Mouse (Mus musculus): ENCODE results near the gene Pygb.

The Pygb gene

GRCm38 (mm10) chr2:150786251-150787180, at the start of gene Pygb:
TSS of gene Pygb (plus strand) at chr2:150786735.
- peak; percentile 81 for DNase-seq (ENCODE audit: low read depth, low spot score)

- DNase-seq (ENCODE audit: low read depth, low spot score): no peak
Measured at GRCm38 (mm10) chr2:150737881-150738280, 48.7 kb upstream of the Pygb start.

GRCm38 (mm10) chr2:150740145-150740841, 46.2 kb upstream of the Pygb start:
- no peak for DNase-seq (ENCODE audit: low read depth, low spot score)

GRCm38 (mm10) chr2:150741405-150741804, 45.1 kb upstream of the Pygb start:
- DNase-seq (ENCODE audit: low read depth, low spot score): no peak

- DNase-seq (ENCODE audit: low read depth, low spot score): no peak
Measured at GRCm38 (mm10) chr2:150745016-150745415, 41.5 kb upstream of the Pygb start.

GRCm38 (mm10) chr2:150748854-150749253, 37.7 kb upstream of the Pygb start, which contains the start of gene Entpd6:
TSS of gene Entpd6 (plus strand) at chr2:150749042.
- peak; percentile 96 for DNase-seq (ENCODE audit: low read depth, low spot score)

- no peak for DNase-seq (ENCODE audit: low read depth, low spot score)
Measured at GRCm38 (mm10) chr2:150749283-150749682, 37.3 kb upstream of the Pygb start.

- DNase-seq (ENCODE audit: low read depth, low spot score): no peak
Measured at GRCm38 (mm10) chr2:150750129-150750979, 36.2 kb upstream of the Pygb start.

GRCm38 (mm10) chr2:150755016-150755415, 31.5 kb upstream of the Pygb start:
- no peak for DNase-seq (ENCODE audit: low read depth, low spot score)

- DNase-seq (ENCODE audit: low read depth, low spot score): no peak
Measured at GRCm38 (mm10) chr2:150761476-150761875, 25.1 kb upstream of the Pygb start.

- no peak for DNase-seq (ENCODE audit: low read depth, low spot score)
Measured at GRCm38 (mm10) chr2:150765619-150766018, 20.9 kb upstream of the Pygb start.

- no peak for DNase-seq (ENCODE audit: low read depth, low spot score)
Measured at GRCm38 (mm10) chr2:150766083-150766862, 20.3 kb upstream of the Pygb start.

- DNase-seq (ENCODE audit: low read depth, low spot score): no peak
Measured at GRCm38 (mm10) chr2:150768678-150769077, 17.9 kb upstream of the Pygb start.

- no peak for DNase-seq (ENCODE audit: low read depth, low spot score)
Measured at GRCm38 (mm10) chr2:150770747-150771146, 15.8 kb upstream of the Pygb start.

GRCm38 (mm10) chr2:150771169-150771568, 15.4 kb upstream of the Pygb start:
- no peak for DNase-seq (ENCODE audit: low read depth, low spot score)

GRCm38 (mm10) chr2:150771996-150772395, 14.5 kb upstream of the Pygb start:
- DNase-seq (ENCODE audit: low read depth, low spot score): no peak

- DNase-seq (ENCODE audit: low read depth, low spot score): no peak
Measured at GRCm38 (mm10) chr2:150772466-150773119, 13.9 kb upstream of the Pygb start.

GRCm38 (mm10) chr2:150782801-150783200, 3.7 kb upstream of the Pygb start:
- DNase-seq (ENCODE audit: low read depth, low spot score): no peak

GRCm38 (mm10) chr2:150787234-150787771, 768 bp downstream of the Pygb start:
- no peak for DNase-seq (ENCODE audit: low read depth, low spot score)

All from skeletal muscle tissue, adult 2 months (tissue).